Mouse (Mus musculus) gonadal fat pad, adult 2 months (tissue): ENCODE data around the gene Bpifb2. TPM values are rescaled to one million over a fixed set of nuclear protein-coding genes. Genes with fewer than 3 reads are reported as not detected.
"Not testable (repeated sequence)": the region's sequence is repeated elsewhere in the genome, so short reads cannot be mapped to it uniquely, and the experiment has no call there.

Source experiments
- DNase-seq: peaks from one replicate; pipeline ENCODE4 v3.0.0-alpha.2; 2012; ENCODE audit warnings: low read depth
- polyA plus RNA-seq: library from polyadenylated mRNA; depleted of rRNA; stranded (reverse); fragments of >200 nt; gene quantifications from 2 replicates; pipeline ENCODE4 v1.2.3, GENCODE M21; 2012; rRNA removed

The Bpifb2 gene
- 0.05 TPM in 1 of 2 replicates, not detected in the other for polyA plus RNA-seq

DNA sequence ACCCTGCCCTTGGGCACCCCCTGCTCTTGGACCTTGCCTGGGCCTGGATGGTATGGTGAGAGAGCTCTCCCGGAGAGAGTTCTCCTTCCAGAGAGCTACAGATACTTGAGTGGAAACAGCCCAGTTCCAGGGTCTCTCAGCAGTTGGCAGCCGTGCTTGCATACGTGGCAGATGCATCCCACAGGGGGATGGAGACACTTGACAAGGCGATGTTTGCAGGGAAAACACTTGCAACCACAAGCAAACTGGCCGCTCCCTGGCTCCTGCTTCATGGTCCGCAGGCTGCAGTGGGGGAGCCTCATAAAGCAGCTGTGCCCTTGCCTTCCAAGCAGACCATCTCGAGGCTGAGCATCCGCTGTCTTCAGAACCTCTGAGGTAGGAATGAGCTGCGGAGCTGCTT, at the start of gene Bpifb2:
Gene Bpifb2, plus strand, starts transcription at position 301 of the 400 bp plus-strand sequence.
- no peak for DNase-seq

DNA sequence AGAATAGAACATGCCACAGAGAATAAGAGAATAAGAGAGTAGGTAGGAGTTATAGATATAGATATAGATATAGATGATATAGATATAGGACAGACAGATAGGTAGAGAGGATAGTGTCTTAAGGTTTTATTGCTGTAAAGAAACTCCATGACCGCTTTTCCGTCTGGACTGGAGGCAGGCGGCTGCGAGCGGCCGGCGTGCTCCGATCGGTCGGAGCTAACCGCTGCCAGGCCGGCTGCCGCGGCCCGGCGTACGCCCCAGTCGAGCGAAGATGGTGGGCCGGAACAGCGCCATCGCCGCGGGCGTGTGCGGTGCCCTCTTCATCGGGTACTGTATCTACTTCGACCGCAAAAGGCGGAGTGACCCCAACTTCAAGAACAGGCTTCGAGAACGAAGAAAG, 48.9 kb upstream of the Bpifb2 start:
- not testable (repeated sequence) for DNase-seq

DNA sequence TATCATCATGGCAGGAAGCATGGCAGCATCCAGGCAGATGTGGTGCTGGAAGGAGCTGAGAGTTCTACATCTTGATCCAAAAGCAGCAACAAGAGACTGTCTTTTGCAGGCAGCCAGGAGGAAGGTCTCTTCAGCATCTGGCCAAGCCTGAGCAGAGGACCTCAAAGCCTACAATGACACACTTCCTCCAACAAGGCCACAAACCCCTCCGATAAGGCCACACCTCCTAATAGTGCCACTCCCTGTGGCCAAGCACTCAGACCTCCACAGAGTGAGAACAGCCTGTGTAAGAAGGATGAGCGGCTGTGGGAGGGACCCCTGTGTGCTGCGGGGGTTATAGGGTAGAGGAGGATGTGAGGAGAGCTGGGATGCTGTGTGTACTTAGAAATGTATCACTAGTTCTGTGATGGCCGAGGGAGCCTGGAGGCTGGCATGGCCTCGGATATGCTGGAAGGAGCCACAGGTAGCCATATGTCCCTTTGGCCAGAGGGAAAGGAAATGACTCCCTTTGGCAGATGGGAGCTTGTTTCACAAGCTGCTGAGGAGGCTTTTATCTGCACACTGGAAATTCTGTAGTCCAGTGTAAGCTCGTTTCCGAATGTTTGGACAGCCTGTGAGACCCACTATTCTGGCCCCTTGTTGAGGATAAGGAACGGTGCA, 47.5 kb upstream of the Bpifb2 start:
- no peak for DNase-seq

GRCm38 (mm10) chr2:153828704-153829103, 46.1 kb upstream of the Bpifb2 start:
- DNase-seq = no peak

GRCm38 (mm10) chr2:153833291-153833690, 41.6 kb upstream of the Bpifb2 start:
- DNase-seq = no peak

DNA sequence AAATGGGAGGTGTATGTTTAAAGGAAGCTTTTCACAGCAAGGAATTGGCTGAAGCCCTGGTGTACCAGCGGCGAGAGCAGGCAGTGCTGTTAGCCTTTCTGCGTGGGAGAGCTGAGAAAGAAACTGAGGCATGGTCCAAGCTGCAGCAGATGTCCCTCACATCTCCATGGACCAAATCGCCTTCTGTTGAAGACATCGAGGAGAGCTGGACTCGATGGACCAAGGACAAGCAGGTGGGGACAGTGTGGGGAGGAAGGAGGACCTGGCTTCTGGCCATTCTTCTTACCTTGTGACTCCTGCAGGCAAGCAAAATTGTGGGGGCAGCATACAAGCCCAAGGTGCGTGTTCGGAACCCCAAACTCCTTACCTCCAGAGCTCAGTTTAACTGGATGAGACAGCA, 32.0 kb upstream of the Bpifb2 start:
- DNase-seq = no peak

- no peak for DNase-seq
Measured at GRCm38 (mm10) chr2:153848389-153848788, 26.5 kb upstream of the Bpifb2 start.

DNA sequence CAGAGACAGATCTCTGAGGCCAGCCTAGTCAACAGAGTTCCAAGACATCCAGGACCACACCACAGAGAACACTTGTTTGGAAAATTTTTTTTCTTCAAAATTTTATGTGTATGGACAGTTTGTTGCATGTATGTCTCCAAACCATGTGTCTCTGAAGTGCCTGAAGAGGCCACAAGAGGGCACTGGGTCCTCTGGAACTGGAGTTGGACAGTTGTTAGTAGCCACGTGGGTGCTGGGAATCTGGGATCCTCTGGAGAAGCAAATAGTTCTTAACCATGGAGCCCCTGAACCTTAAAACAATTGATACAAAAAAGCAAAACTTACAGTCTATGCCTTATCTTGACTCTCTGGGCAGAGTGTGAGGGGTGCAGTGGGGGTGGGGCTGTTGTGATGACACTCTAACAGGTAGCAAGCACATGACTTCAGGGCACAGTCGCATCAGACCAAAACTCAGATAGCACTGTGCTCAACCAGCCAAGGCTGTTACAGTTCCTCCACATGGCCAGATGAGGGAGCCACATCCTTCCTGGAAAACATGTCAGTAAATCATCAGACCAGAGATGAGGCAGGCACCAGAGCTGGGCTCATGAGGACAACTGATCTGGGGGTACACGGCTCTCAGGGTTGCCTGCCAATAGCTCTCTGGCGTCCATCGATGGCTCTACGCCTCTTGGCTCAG, 24.4 kb upstream of the Bpifb2 start:
- no peak for DNase-seq

GRCm38 (mm10) chr2:153851030-153851360, 23.9 kb upstream of the Bpifb2 start:
- no peak for DNase-seq

DNA sequence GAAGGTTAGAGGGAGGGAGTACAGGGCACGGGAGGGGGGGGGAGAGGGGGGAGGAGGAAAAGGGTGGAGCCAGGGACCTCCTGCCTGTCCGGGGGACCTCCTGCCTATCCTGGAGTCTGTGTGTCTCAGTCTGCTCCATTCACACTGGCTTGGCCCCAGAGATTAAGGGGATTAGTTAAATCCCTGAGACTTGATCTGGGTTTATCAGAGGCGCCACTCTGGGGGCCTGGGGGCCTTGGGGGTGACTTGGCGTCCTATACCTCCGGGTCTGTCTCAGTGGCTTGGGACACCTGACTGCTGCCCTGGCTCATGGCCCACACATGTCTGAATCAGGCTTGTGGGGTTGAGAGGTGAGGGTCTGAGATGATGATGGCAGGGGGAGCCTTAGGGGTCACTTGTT, 21.3 kb upstream of the Bpifb2 start:
- DNase-seq = no peak

GRCm38 (mm10) chr2:153859581-153859980, 15.3 kb upstream of the Bpifb2 start:
- no peak for DNase-seq

DNA sequence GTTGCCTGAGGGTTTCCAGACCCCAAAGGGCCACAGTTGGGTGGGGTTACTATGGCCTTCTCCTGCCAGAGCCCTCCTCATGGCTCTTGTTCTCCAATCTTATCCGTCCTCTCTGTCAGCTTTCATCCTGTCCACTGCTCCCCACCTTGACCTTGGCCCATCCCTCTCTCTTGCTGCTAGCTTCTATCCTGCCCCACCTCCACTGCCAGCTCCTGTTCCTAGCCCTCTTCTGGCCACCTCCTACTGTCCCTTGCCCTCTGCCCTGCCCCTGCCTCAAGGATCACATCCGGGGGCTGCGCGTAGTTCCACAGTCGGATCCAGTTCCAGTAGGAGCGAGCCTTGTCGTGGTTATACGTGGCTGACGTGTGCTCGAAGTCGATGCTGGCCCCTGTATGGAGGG, 14.5 kb upstream of the Bpifb2 start:
- no peak for DNase-seq

DNA sequence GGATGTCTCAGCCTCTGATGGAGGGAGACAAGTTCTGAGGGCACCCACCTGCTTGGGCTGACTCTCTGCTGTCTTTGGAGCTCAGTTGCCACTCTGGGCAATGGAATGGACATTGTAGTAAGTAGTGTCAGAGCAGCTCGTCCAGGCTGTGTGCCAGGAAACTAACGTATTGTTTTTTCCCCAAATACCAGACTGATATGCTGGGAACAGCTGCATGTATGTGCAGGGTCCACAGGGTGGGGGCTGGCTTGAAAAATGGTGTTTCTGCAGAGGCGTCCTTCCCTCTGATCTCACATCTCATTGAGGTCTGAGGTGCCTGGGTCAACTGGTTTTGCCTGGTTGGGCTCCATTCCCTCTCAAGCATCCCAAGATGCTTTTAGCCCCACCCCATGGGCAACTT, 14.1 kb upstream of the Bpifb2 start:
- no peak for DNase-seq

DNA sequence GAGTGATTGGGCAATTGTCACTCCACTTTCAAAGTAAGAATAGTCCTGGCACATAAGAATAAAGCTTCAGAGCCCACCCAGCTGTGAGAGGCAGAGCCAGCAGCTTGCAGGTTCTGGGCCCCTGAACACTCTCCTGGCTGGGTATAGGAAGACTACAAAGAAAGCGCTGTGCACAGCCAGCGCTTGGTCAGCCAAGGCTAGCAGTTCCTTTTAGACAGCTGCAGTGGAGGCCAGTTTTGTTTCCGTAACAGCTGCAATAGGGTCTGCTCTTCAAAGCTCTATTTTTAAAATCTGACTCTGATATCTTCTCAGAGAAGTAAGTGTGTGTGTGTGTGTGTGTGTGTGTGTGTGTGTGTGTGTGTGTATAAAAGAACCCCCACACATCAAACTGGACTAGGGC, 12.9 kb upstream of the Bpifb2 start:
- no peak for DNase-seq

- DNase-seq = no peak
Measured at GRCm38 (mm10) chr2:153870984-153871383, 3.9 kb upstream of the Bpifb2 start, which contains the start of gene Sun5. Sun5 (minus strand) TSS chr2:153871084.

GRCm38 (mm10) chr2:153899111-153899510, 24.3 kb downstream of the Bpifb2 start:
- no peak for DNase-seq

- no peak for DNase-seq
Measured at GRCm38 (mm10) chr2:153900088-153900487, 25.2 kb downstream of the Bpifb2 start, which contains the start of gene Bpifb6. Bpifb6 (plus strand) TSS chr2:153900388.

GRCm38 (mm10) chr2:153902726-153903125, 27.9 kb downstream of the Bpifb2 start:
- DNase-seq = no peak

DNA sequence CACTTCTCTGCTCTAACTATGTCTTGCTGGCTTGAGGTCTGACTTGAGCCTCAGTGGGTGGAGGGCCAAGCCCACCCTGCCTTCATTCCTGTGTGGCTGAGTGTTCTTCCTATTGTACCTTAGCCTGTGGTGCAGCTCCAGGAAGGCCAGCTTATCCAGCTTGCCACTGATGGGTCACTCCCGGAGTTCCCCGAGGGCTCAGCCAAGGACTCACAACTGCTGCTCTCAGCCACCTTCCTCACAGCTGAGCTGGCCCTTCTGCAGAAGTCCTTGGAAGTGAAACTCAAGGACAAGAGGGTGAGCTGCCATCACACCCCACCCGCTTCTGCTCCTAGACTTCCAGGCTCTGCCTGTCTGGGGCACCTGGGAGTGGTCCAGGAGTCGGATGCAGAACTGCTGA, 31.8 kb downstream of the Bpifb2 start:
- no peak for DNase-seq

- peak; percentile 3 for DNase-seq
Measured at GRCm38 (mm10) chr2:153914151-153914550, 39.3 kb downstream of the Bpifb2 start.

DNA sequence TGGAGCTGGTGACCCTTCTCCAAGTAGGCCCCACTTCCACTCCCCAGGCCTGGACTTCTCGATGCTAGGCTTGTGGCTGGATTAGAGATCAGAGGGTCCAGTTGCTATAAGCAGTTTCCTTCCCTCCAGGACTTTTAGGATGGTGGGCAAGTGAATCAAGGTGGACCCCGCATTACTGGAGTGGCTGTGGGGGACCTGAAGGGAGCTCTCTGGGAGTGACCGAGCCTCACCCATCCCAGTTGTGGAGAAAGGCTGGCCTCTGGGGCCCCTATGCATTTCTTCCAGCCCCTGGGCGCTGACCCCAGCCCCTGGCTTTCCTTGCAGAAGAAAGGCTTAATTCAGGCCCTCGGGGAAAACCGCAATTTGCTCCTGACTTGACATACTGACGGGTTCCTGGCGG, 43.1 kb downstream of the Bpifb2 start, which contains the start of gene Bpifb3:
Gene Bpifb3, plus strand, starts transcription at position 301 of the 400 bp plus-strand sequence.
- no peak for DNase-seq

DNA sequence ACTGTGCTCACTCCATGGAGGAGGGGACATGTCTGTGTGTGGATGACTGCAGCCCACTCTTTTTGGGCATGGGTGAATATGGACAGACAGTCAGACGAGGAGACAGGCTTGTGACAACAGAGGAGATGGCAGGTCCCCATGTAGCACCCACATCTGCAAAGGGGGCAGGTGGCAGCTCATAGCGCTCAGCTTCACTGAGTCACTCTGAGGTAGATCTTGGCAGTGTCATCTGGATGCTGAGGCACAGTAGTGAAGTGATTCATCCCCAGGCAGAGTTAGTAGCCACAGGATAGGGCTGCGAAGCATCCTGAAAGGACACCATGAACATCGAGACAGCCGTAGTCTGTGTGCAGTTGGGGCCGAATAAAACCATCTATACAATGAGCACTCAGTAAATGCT, 46.4 kb downstream of the Bpifb2 start:
- no peak for DNase-seq

- DNase-seq = no peak
Measured at GRCm38 (mm10) chr2:153929871-153930413, 55.1 kb downstream of the Bpifb2 start.
